Mouse (Mus musculus): ENCODE data around the gene Akap7.

DNA sequence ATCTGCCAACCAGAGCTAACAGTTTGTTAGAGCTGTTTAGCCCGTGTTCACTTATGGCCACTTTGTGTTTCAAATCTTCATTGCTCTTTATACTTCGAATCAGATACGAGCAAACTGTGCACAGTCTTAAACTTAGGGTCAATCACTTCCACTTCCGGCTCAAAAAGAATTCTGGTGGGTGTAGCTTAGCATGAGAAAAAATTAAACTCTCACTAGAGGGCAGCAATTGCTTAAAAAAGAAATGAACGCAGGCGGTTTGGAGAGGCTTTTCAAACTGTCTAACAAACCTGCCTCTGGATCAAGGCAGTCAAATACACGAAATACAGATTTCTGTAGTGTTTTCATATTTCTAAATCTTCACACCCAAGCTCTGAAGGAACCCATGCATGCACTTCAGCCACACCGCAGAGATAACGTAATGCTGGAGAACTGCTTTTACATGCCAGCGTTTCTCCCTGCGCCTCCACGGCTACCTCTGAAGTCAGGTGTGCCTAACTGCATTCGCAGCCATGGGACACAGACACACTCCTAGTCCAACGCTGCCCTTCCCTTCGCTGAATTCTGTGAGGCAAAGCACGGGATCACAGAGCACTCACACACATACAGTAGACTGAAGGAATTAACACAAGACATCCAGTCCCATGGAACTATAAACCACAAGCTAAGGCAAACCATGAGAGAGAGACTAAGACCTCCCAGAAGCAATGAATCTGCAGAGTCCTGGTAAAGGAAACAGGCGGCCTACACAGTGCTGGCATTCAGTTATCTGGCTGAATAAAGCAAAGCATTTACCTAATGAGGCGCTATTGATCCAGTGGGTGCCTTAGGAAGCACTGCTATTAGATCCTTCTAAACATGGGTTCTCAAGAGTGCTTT, 39.0 kb downstream of the Akap7 start:
- TF ChIP-seq POU5F1 (IDR thresholded peaks at IDR 0.05; ENCODE audit: borderline replicate concordance, low read length) (no peak), CTCF (conservative IDR thresholded peaks at IDR 0.05; ENCODE audit: low read length) (peak; percentile 19; the same call in 1 of the 2 replicates)
